Mouse (Mus musculus) ES-Bruce4 (cell line): ENCODE measurements around the gene Nprl2.

Experiments
- CTCF ChIP-seq: IDR thresholded peaks from one replicate; pipeline ENCODE4 v1.8.1; 2011; ENCODE audit warnings: low read depth, low read length
- POLR2A ChIP-seq: IDR thresholded peaks from one replicate; pipeline ENCODE4 v1.8.1; 2011; ENCODE audit warnings: low read length; ENCODE audit not compliant: insufficient read depth

DNA sequence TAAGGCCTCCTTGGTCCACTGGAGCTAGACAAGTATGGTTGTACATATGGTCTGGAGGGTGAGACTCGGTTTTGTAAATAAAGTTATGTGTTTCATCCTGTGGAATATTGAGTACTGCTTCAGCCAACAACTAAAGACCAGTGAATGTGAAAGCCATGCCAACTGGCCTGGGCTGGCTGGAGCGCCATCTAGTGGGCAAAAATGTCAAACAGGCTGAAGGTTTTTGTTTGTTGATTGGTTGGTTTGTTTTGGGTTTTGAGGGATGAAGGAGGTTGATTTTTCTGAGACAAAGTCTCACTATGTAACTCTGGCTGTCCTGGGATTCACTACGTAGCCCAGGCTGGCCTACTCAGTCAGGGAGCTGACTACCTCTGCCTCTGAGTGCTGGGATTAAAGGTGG, 3.6 kb downstream of the Nprl2 start:
- TF ChIP-seq POLR2A: no peak
- peak; percentile 94 for TF ChIP-seq CTCF
